Mouse (Mus musculus) kidney, embryonic 16.5 days (tissue): ENCODE data around the gene Sox12. TPM values are rescaled to one million over a fixed set of nuclear protein-coding genes. Genes with fewer than 3 reads are reported as not detected.

ENCODE experiments used
- ATAC-seq: fragments of 200-750 bp; cut with Nextera tagmentation; 2 replicates; pipeline ENCODE4 v1.8.0; 2017; ENCODE audit warnings: moderate TSS enrichment; ENCODE audit not compliant: low FRiP score, low TSS enrichment
- H3K27ac ChIP-seq: fragments of 300-500 bp; sonication (generic); 2 replicates; pipeline ENCODE4 v1.5.1; 2014; ENCODE audit warnings: low read length
- H3K27me3 ChIP-seq: fragments of 300-500 bp; sonication (generic); 2 replicates; pipeline ENCODE4 v1.6.1; 2014; ENCODE audit warnings: low read length, control low read depth, mixed read lengths; ENCODE audit not compliant: insufficient read depth
- H3K36me3 ChIP-seq: fragments of 300-500 bp; sonication (generic); 2 replicates; pipeline ENCODE4 v1.6.1; 2014; ENCODE audit warnings: low read length, control low read depth, mixed read lengths; ENCODE audit not compliant: insufficient read depth
- H3K4me1 ChIP-seq: fragments of 300-500 bp; sonication (generic); 2 replicates; pipeline ENCODE4 v1.6.1; 2014; ENCODE audit warnings: low read length, control low read depth, mixed read lengths; ENCODE audit not compliant: insufficient read depth
- H3K4me2 ChIP-seq: fragments of 300-500 bp; sonication (generic); replicated peaks from 2 replicates; pipeline ENCODE4 v1.6.1; 2014; ENCODE audit warnings: low read depth, low read length
- H3K4me3 ChIP-seq: fragments of 300-500 bp; sonication (generic); 2 replicates; pipeline ENCODE4 v1.5.1; 2014; ENCODE audit warnings: mild to moderate bottlenecking, low read length
- H3K9ac ChIP-seq: fragments of 300-500 bp; sonication (generic); replicated peaks from 2 replicates; pipeline ENCODE4 v1.6.1; 2014; ENCODE audit warnings: low read length
- H3K9me3 ChIP-seq: fragments of 300-500 bp; sonication (generic); 2 replicates; pipeline ENCODE4 v1.6.1; 2016; ENCODE audit warnings: low read length, control low read depth
- WGBS: fragments of 180-500 bp; shearing (Covaris S2); extraction: QIAGEN DNeasy Blood & Tissue Kit; methylation state at CpG from one replicate; pipeline ENCODE4 v1.1.7; 2014; 5-methylcytosine and 5-hydroxymethylcytosine counted together
- polyA plus RNA-seq: library from polyadenylated mRNA; unstranded; fragments of >200 nt; fragmentation: Nextera tagmentation; extraction: Ambion mirVana; gene quantifications from 2 replicates; pipeline ENCODE4 v1.2.1, GENCODE M21; 2015

The Sox12 gene
- polyA plus RNA-seq, 1 experiment from 2014 or later = 8.9 TPM

GRCm38 (mm10) chr2:152392786-152393185 lies 5.1 kb downstream of the Sox12 start:
- no peak overlapping the region for H3K9ac ChIP-seq
- H3K27ac ChIP-seq = no peak overlapping the region
- no peaks in the 10 kb centered on the region for H3K27me3 ChIP-seq
- WGBS = 12% methylated on average over 3 of the region's 3 CpGs
- no peak overlapping the region for H3K4me2 ChIP-seq
- H3K4me3 ChIP-seq = no peak overlapping the region
- H3K36me3 ChIP-seq = no peaks in the 10 kb centered on the region
- no peak for ATAC-seq
- H3K4me1 ChIP-seq = peaks cover 30% of the 10 kb centered on the region
- H3K9me3 ChIP-seq = no peaks in the 10 kb centered on the region

- WGBS = 87% methylated on average over 4 of the region's 4 CpGs
- Histone ChIP-seq H3K36me3 (no peaks in the 10 kb centered on the region), H3K4me2 (no peak overlapping the region), H3K27me3 (no peaks in the 10 kb centered on the region), H3K27ac (no peak overlapping the region), H3K9ac (no peak overlapping the region), H3K4me1 (no peaks in the 10 kb centered on the region), H3K9me3 (0 out of 2 replicates have a peak, but pooled peaks cover 2% of the 10 kb centered on the region), H3K4me3 (no peak overlapping the region)
- no peak for ATAC-seq
Measured at GRCm38 (mm10) chr2:152384191-152384590, 13.7 kb downstream of the Sox12 start.

- peak; percentile 72 for ATAC-seq
- H3K4me3 ChIP-seq = peak within 1 kb of the TSS; percentile 13; the same call in 1 of the 2 replicates
- H3K27me3 ChIP-seq = peaks cover 22% of the 10 kb centered on the region
- 3% methylated on average over 16 of the region's 16 CpGs for WGBS
- no peaks in the 10 kb centered on the region for H3K36me3 ChIP-seq
- H3K9me3 ChIP-seq = no peaks in the 10 kb centered on the region
- peaks cover 10% of the 10 kb centered on the region for H3K4me1 ChIP-seq
- H3K9ac ChIP-seq = no peak within 1 kb of the TSS
- no peak within 1 kb of the TSS for H3K27ac ChIP-seq
- peak within 1 kb of the TSS; percentile 39 for H3K4me2 ChIP-seq
Measured at GRCm38 (mm10) chr2:152376345-152376741, 21.5 kb downstream of the Sox12 start, which contains the start of gene Nrsn2. Nrsn2 (minus strand) TSS chr2:152376638.

- Histone ChIP-seq H3K36me3 (no peaks in the 10 kb centered on the region), H3K9ac (no peak overlapping the region), H3K4me3 (no peak overlapping the region), H3K27me3 (peaks cover 22% of the 10 kb centered on the region), H3K9me3 (no peaks in the 10 kb centered on the region), H3K4me1 (peaks cover 10% of the 10 kb centered on the region), H3K4me2 (no peak overlapping the region; the same call in 1 of the 2 replicates), H3K27ac (no peak overlapping the region)
- ATAC-seq = peak; percentile 47; the same call in 1 of the 2 replicates
- WGBS = 5% methylated on average over 21 of the region's 21 CpGs
Measured at GRCm38 (mm10) chr2:152375652-152376344, 22.1 kb downstream of the Sox12 start.

- no peak for ATAC-seq
- H3K36me3 ChIP-seq = no peaks in the 10 kb centered on the region
- WGBS = 81% methylated on average over 9 of the region's 9 CpGs
Measured at GRCm38 (mm10) chr2:152373547-152373946, 24.3 kb downstream of the Sox12 start.

GRCm38 (mm10) chr2:152372661-152373060 lies 25.2 kb downstream of the Sox12 start:
- Histone ChIP-seq H3K27ac (no peak overlapping the region), H3K4me1 (peaks cover 10% of the 10 kb centered on the region), H3K4me2 (no peak overlapping the region), H3K9me3 (no peaks in the 10 kb centered on the region), H3K4me3 (no peak overlapping the region), H3K27me3 (peaks cover 22% of the 10 kb centered on the region), H3K36me3 (no peaks in the 10 kb centered on the region), H3K9ac (no peak overlapping the region)
- 66% methylated on average over 4 of the region's 4 CpGs for WGBS
- no peak for ATAC-seq

More at GRCm38 (mm10) chr2:152373547-152373946, 24.3 kb downstream of the Sox12 start:
- H3K9ac ChIP-seq = no peak overlapping the region
- H3K4me1 ChIP-seq = peaks cover 10% of the 10 kb centered on the region
- peaks cover 22% of the 10 kb centered on the region for H3K27me3 ChIP-seq
- no peak overlapping the region for H3K4me3 ChIP-seq
- H3K4me2 ChIP-seq = no peak overlapping the region
- H3K9me3 ChIP-seq = no peaks in the 10 kb centered on the region
- H3K27ac ChIP-seq = no peak overlapping the region

GRCm38 (mm10) chr2:152372104-152372503 lies 25.8 kb downstream of the Sox12 start:
- H3K27me3 ChIP-seq = peaks cover 18% of the 10 kb centered on the region
- no peak overlapping the region for H3K4me2 ChIP-seq
- WGBS = 79% methylated on average over 7 of the region's 7 CpGs

GRCm38 (mm10) chr2:152368532-152369140 lies 29.2 kb downstream of the Sox12 start:
- 30% methylated on average over 14 of the region's 14 CpGs for WGBS
- Histone ChIP-seq H3K4me1 (no peaks in the 10 kb centered on the region), H3K4me2 (no peak overlapping the region), H3K36me3 (no peaks in the 10 kb centered on the region), H3K27me3 (no peaks in the 10 kb centered on the region), H3K27ac (no peak overlapping the region), H3K9ac (no peak overlapping the region), H3K4me3 (no peak overlapping the region), H3K9me3 (no peaks in the 10 kb centered on the region)
- 0 out of 2 replicates have a peak, but pooled peaks have one; percentile 13 for ATAC-seq

More at GRCm38 (mm10) chr2:152372104-152372503, 25.8 kb downstream of the Sox12 start:
- Histone ChIP-seq H3K9ac (no peak overlapping the region), H3K36me3 (no peaks in the 10 kb centered on the region), H3K27ac (no peak overlapping the region), H3K9me3 (no peaks in the 10 kb centered on the region), H3K4me3 (no peak overlapping the region), H3K4me1 (peaks cover 10% of the 10 kb centered on the region)
- ATAC-seq = no peak

GRCm38 (mm10) chr2:152367917-152368316 lies 29.9 kb downstream of the Sox12 start:
- no peak overlapping the region for H3K4me3 ChIP-seq

More at GRCm38 (mm10) chr2:152367917-152368316, 29.9 kb downstream of the Sox12 start:
- WGBS = 68% methylated on average over 5 of the region's 5 CpGs
- no peak overlapping the region for H3K9ac ChIP-seq
- no peaks in the 10 kb centered on the region for H3K27me3 ChIP-seq
- H3K36me3 ChIP-seq = no peaks in the 10 kb centered on the region
- H3K27ac ChIP-seq = no peak overlapping the region
- ATAC-seq = no peak
- H3K9me3 ChIP-seq = no peaks in the 10 kb centered on the region
- H3K4me1 ChIP-seq = no peaks in the 10 kb centered on the region
- no peak overlapping the region for H3K4me2 ChIP-seq
